Mouse (Mus musculus) cerebellum, adult 2 months (tissue): ENCODE measurements around the gene Bace1. TPM values are rescaled to one million over a fixed set of nuclear protein-coding genes. Genes with fewer than 3 reads are reported as not detected.

ENCODE experiments used
- DNase-seq, 2 experiments: peaks; one replicate each; pipeline ENCODE4 v3.0.0; 2021
- H3K27ac ChIP-seq: fragments of 200-500 bp; 2 replicates; pipeline ENCODE4 v1.5.1; 2012; ENCODE audit warnings: low read length, control low read depth, inconsistent platforms; ENCODE audit not compliant: insufficient read depth
- H3K27me3 ChIP-seq: fragments of 200-500 bp; 2 replicates; pipeline ENCODE4 v1.6.1; 2012; ENCODE audit warnings: inconsistent platforms, mild to moderate bottlenecking, low read length, moderate library complexity; ENCODE audit not compliant: control insufficient read depth, insufficient read depth
- H3K4me1 ChIP-seq: fragments of 200-500 bp; 2 replicates; pipeline ENCODE4 v1.6.1; 2011; ENCODE audit warnings: low read length; ENCODE audit not compliant: control insufficient read depth, insufficient read depth
- H3K4me3 ChIP-seq: fragments of 200-500 bp; replicated peaks from 2 replicates; pipeline ENCODE3; 2011; ENCODE audit warnings: mild to moderate bottlenecking, low read depth, low read length, control low read depth; ENCODE audit not compliant: insufficient read depth
- CTCF ChIP-seq: fragments of 200-500 bp; IDR thresholded peaks from 2 replicates; pipeline ENCODE4 v1.5.1; 2011; ENCODE audit warnings: low read depth, mild to moderate bottlenecking, control low read depth, low read length, moderate library complexity, borderline replicate concordance; ENCODE audit not compliant: insufficient read depth
- POLR2A ChIP-seq: fragments of 200-500 bp; IDR thresholded peaks from 2 replicates; pipeline ENCODE4 v1.6.1; 2011; ENCODE audit warnings: low read length, control low read depth, borderline replicate concordance; ENCODE audit not compliant: insufficient read depth
- WGBS: fragments of 180-500 bp; shearing (Covaris S2); methylation state at CpG from one replicate; pipeline ENCODE4 v1.1.7; 2018; 5-methylcytosine and 5-hydroxymethylcytosine counted together
- polyA plus RNA-seq: library from polyadenylated mRNA; depleted of rRNA; stranded (reverse); fragments of >200 nt; gene quantifications from 2 replicates; pipeline ENCODE4 v1.2.3, GENCODE M21; 2012

Gene Bace1
- polyA plus RNA-seq, 1 experiment, result 76.7 TPM

DNA sequence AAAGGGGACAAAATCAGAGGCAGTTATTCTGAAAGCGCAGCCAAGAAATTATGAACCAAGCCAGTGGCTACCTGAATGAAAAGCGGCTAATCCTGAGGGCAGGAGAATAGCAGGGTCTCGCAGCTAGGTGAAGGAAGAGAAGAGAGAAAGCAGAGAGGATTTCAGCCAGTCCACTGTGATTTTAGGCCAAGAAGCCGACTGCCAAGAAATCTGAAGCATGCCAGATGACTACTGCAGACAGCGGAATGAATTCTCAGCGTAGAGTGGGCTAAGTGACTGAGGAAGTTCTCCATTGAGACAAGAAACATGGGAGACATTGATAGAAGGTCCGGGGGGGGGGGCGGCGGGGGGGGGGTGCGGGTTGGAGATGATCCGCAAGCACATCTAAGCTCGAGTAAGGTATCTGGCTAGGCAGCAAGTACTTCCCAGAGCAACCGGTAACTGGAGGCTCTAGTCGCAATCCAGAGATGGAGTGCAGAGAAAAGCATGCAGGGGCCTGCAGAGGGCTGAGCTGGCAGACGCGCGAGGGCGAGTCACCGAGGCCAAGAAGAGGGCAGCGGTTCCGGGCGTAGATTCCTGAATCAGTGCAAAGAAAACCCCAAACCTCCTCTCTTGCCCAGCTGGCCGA, 10.6 kb upstream of the Bace1 start:
- peak overlapping the region; percentile 77 for H3K4me3 ChIP-seq
- peak overlapping the region; percentile 4 for H3K27ac ChIP-seq
- H3K27me3 ChIP-seq, result no peaks in the 10 kb centered on the region
- 1% methylated on average over 20 of the region's 23 CpGs for WGBS
- no peaks in the 10 kb centered on the region; the same call in 1 of the 2 replicates for H3K4me1 ChIP-seq
- TF ChIP-seq POLR2A (no peak), CTCF (no peak)
- DNase-seq, result peak in 1 of 2 experiments; percentile 55

DNA sequence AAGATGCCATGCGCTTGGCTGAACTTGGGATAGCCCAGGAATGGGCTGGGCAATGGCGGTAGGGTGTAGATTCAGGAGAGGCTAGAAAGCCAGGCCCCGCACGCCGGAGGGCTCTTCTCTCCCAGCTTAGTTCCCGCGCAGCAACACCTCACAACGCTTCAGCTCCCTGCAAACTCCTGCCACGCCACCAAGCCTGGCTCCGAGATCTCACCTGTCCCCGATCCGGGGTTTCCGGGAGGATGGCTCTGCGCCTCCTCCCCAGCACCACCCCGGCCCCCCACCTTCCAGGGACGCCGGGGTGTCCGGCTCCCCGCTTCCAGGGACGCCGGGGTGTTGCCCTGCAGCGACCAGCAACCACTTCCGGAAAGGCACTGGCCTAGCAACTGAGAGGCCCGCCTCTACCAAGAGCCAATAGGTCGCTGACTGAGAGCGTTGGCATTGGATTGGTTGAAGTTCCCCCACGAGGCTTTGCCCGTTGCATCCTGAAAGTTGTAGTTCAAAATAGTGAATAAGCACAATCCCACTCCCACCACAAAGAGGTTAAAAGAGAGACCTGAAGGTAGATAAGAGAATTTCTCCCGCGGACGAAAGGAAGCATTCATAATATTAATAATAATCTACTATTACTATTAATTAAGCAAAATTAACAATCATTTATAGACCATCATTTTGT, 10.0 kb upstream of the Bace1 start, which contains the start of gene Cep164:
Cep164 (minus strand) TSS at position 401 of the 673 bp plus-strand sequence.
- TF ChIP-seq CTCF, result no peak
- peak; percentile 29; the same call in 1 of the 2 replicates for TF ChIP-seq POLR2A
- Histone ChIP-seq H3K4me1 (no peaks in the 10 kb centered on the region; the same call in 1 of the 2 replicates), H3K27me3 (no peaks in the 10 kb centered on the region), H3K27ac (peak within 1 kb of the TSS; percentile 4), H3K4me3 (peak within 1 kb of the TSS; percentile 77)
- under 1% methylated on average over 31 of the region's 31 CpGs for WGBS
- DNase-seq, result peak; percentile 88 to 91

DNA sequence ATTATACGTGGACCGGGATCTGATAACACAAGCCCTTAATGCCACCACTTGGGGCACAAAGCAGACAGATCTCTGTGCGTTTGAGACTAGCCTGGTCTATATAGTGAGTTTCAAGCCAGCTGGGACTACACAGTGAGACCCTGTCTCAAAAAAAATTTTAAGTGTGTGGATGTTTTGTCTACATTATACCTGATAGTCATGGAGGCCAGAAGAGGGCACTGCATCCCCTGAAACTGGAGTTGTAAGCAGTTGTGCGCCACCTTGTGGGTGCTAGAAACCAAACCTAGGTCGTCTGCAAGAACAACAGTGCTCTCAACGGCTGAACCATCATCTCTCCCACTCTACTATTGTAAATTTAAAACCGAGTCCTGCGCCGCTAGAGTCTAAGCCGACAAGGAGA, 9.3 kb upstream of the Bace1 start:
- 32% methylated on average over 10 of the region's 10 CpGs for WGBS
- DNase-seq, result peak; percentile 73 to 75
- TF ChIP-seq CTCF (peak; percentile 79), POLR2A (no peak)
- Histone ChIP-seq H3K4me3 (no peak overlapping the region), H3K4me1 (no peaks in the 10 kb centered on the region; the same call in 1 of the 2 replicates), H3K27ac (no peak overlapping the region), H3K27me3 (no peaks in the 10 kb centered on the region)

DNA sequence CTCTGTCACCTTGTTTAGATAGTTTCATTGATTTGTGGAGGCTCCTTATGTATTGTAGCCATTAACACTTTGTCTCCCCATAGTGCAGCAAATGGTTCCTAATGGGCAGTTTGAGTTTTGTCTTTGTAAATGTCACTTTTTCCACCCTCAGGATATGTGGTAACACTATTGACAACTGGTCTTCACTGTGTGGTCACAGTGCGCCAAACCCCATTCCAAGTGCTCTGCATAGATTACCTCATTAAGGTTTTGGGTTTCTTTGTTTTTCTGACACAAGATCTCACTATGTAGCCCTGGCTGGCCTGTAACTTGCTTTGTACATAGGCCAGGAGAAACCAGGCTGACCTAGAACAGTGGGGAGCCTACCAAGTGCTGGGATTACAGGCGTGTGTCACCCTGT, 5.5 kb upstream of the Bace1 start:
- no peak for TF ChIP-seq CTCF
- TF ChIP-seq POLR2A, result no peak
- Histone ChIP-seq H3K4me1 (no peaks in the 10 kb centered on the region), H3K27ac (no peak overlapping the region), H3K27me3 (no peaks in the 10 kb centered on the region), H3K4me3 (no peak overlapping the region)
- no peak for DNase-seq
- WGBS, result 94% methylated on average over 2 of the region's 2 CpGs

DNA sequence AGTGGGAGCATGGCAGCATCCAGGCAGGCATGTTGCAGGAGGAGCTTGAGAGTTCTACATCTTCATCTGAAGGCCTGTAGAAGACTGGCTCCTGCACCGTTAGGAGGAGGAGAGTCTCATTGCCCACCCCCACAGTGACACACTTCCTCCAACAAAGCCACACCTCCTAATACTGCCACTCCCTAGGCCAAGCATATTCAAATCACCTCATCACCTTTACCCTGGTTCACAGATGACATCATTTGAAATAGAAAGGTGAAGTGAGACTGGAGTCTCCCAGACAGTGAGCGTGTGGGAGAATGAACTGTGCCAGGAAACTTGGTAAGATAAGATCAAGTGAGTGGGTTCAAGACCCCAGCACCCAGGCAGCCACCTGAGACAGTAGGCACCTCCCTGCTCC, 4.9 kb upstream of the Bace1 start:
- TF ChIP-seq POLR2A, result no peak
- TF ChIP-seq CTCF, result no peak
- WGBS, result 82% methylated on average over 2 of the region's 2 CpGs

DNA sequence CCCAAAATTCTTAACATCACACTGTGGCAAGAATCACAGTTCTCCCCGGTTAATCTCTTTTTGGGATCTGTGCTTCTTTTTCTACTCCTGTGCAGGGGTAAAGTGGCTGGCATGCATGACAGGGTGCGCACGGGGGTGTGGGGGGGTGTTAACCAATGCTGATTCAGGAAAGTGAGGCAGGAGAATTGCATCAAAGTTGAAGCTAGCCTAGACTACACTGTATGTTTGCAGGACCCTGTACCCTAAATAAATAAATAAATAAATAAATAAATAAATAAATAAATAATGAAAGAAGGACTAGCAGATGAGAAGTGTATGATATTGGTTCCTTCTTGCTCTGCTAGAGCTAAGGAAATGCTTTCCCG, 329 bp upstream of the Bace1 start:
- DNase-seq, result no peak
- H3K4me3 ChIP-seq, result peak overlapping the region; percentile 89
- no peaks in the 10 kb centered on the region for H3K27me3 ChIP-seq
- TF ChIP-seq POLR2A (no peak), CTCF (no peak)
- no peak overlapping the region for H3K27ac ChIP-seq
- H3K4me1 ChIP-seq, result peaks cover 18% of the 10 kb centered on the region
- WGBS, result 20% methylated on average over 4 of the region's 4 CpGs

More for the DNA sequence above, 4.9 kb upstream of the Bace1 start:
- no peak overlapping the region for H3K27ac ChIP-seq
- H3K4me1 ChIP-seq, result no peaks in the 10 kb centered on the region
- H3K27me3 ChIP-seq, result no peaks in the 10 kb centered on the region
- H3K4me3 ChIP-seq, result no peak overlapping the region
- DNase-seq, result no peak

DNA sequence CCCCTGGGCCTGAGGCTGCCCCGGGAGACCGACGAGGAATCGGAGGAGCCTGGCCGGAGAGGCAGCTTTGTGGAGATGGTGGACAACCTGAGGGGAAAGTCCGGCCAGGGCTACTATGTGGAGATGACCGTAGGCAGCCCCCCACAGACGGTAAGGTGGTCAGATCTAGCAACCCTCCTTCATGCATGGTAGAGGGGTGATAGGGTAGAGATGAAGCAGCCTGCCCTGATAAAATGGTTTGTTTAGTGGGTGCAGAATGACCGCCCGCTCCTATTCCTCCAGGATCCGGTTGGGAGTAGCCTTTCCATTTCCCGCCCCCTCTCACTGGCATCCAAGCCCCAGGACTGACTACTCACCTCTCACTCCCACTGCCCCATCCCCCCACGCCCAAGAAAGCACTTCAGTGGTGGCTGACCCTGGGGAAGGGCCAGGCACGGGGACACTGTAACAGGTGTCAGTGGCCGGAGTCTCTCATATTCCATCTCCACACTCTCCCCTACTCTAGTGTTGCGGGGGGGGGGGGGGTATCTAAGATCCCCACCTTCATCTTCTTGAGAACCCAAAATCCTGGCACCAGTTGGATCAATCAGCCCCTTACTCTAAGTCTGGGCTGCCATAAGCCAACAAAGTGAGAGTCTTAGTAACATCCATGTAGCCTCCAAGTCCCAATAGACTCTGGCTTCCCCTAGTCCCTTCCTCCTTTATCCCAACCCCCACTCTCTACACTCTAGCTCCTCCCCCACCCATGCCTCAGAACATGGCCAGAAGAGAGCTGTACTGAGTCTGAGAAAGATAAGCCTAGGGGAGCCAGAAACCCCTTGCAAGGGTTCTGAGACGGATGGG, 980 bp downstream of the Bace1 start:
- peak overlapping the region; percentile 26 for H3K27ac ChIP-seq
- TF ChIP-seq CTCF (no peak), POLR2A (no peak)
- DNase-seq, result peak in 1 of 2 experiments; percentile 30
- H3K4me3 ChIP-seq, result peak overlapping the region; percentile 89
- H3K27me3 ChIP-seq, result no peaks in the 10 kb centered on the region
- WGBS, result 7% methylated on average over 17 of the region's 17 CpGs
- H3K4me1 ChIP-seq, result peaks cover 18% of the 10 kb centered on the region

DNA sequence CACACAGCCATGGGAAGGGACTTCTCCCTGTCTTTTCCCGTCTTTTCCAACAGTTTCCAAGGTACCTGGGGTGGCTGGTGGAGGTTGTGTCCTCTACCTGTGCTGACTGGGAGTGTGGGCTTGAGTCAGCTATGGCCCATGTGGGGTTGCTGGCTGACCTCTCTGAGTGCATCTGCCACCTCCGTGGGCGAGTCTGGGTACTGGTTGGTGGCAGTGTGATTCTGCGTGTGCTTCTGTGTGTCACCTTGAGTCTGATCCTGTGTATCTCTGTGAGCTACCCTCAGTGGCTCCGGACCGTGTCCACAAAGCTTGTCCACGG, 1.6 kb downstream of the Bace1 start:
- WGBS, result 19% methylated on average over 7 of the region's 7 CpGs
- H3K27me3 ChIP-seq, result no peaks in the 10 kb centered on the region
- TF ChIP-seq POLR2A (no peak), CTCF (no peak)
- peak; percentile 33 to 38 for DNase-seq
- peaks cover 21% of the 10 kb centered on the region for H3K4me1 ChIP-seq
- H3K4me3 ChIP-seq, result peak overlapping the region; percentile 89
- H3K27ac ChIP-seq, result no peak overlapping the region
